Mouse (Mus musculus) splenic B cell, adult 2 months (primary cell): Measurements from ENCODE around the gene Ppp1r13l.

ENCODE experiments used
- DNase-seq: peaks from one replicate; pipeline ENCODE4 v3.0.0-alpha.2; 2011; ENCODE audit warnings: low read depth, low spot score
- H3K27me3 ChIP-seq: 2 replicates; pipeline ENCODE4 v1.6.1; 2012; ENCODE audit warnings: mild to moderate bottlenecking, low read length, moderate library complexity, mixed read lengths; ENCODE audit not compliant: control insufficient read depth, poor library complexity, insufficient read depth, severe bottlenecking
- H3K36me3 ChIP-seq: 2 replicates; pipeline ENCODE4 v1.6.1; 2012; ENCODE audit warnings: mild to moderate bottlenecking, low read length, moderate library complexity, mixed read lengths; ENCODE audit not compliant: control insufficient read depth, poor library complexity, insufficient read depth, severe bottlenecking

The Ppp1r13l gene

GRCm38 (mm10) chr7:19369823-19370425 lies 10.4 kb downstream of the Ppp1r13l start:
- peak; percentile 72 for DNase-seq
- Histone ChIP-seq H3K27me3 (no peaks in the 10 kb centered on the region), H3K36me3 (no peaks in the 10 kb centered on the region)

GRCm38 (mm10) chr7:19373367-19373766 lies 13.8 kb downstream of the Ppp1r13l start:
- Histone ChIP-seq H3K27me3 (no peaks in the 10 kb centered on the region), H3K36me3 (no peaks in the 10 kb centered on the region)
- no peak for DNase-seq

GRCm38 (mm10) chr7:19375368-19375767 lies 15.8 kb downstream of the Ppp1r13l start:
- H3K27me3 ChIP-seq: no peaks in the 10 kb centered on the region
- no peak for DNase-seq
- H3K36me3 ChIP-seq: no peaks in the 10 kb centered on the region

GRCm38 (mm10) chr7:19376019-19376418 lies 16.5 kb downstream of the Ppp1r13l start:
- no peak for DNase-seq
- Histone ChIP-seq H3K36me3 (no peaks in the 10 kb centered on the region), H3K27me3 (no peaks in the 10 kb centered on the region)

GRCm38 (mm10) chr7:19378049-19378448 lies 18.5 kb downstream of the Ppp1r13l start:
- no peak for DNase-seq
- no peaks in the 10 kb centered on the region for H3K27me3 ChIP-seq
- no peaks in the 10 kb centered on the region for H3K36me3 ChIP-seq

- no peaks in the 10 kb centered on the region for H3K27me3 ChIP-seq
- DNase-seq: peak; percentile 99
- 0 out of 2 replicates have a peak, but pooled peaks cover 2% of the 10 kb centered on the region for H3K36me3 ChIP-seq
Observed at GRCm38 (mm10) chr7:19381377-19382165, 22.0 kb downstream of the Ppp1r13l start, which contains the start of gene Ercc2. Gene Ercc2 (plus strand): TSS chr7:19382010.

GRCm38 (mm10) chr7:19382166-19382541 lies 22.6 kb downstream of the Ppp1r13l start:
- DNase-seq: no peak
- no peaks in the 10 kb centered on the region for H3K27me3 ChIP-seq
- peaks cover 4% of the 10 kb centered on the region; the same call in 1 of the 2 replicates for H3K36me3 ChIP-seq

GRCm38 (mm10) chr7:19383708-19384107 lies 24.2 kb downstream of the Ppp1r13l start:
- H3K27me3 ChIP-seq: no peaks in the 10 kb centered on the region
- no peak for DNase-seq

GRCm38 (mm10) chr7:19388699-19389413 lies 29.3 kb downstream of the Ppp1r13l start:
- H3K27me3 ChIP-seq: no peaks in the 10 kb centered on the region
- DNase-seq: no peak
- H3K36me3 ChIP-seq: peaks cover 9% of the 10 kb centered on the region

More at GRCm38 (mm10) chr7:19383708-19384107, 24.2 kb downstream of the Ppp1r13l start:
- H3K36me3 ChIP-seq: peaks cover 7% of the 10 kb centered on the region; the same call in 1 of the 2 replicates

- no peak for DNase-seq
- no peaks in the 10 kb centered on the region for H3K27me3 ChIP-seq
- peaks cover 7% of the 10 kb centered on the region for H3K36me3 ChIP-seq
Observed at GRCm38 (mm10) chr7:19394484-19394883, 34.9 kb downstream of the Ppp1r13l start.

- peak; percentile 58 for DNase-seq
- Histone ChIP-seq H3K27me3 (no peaks in the 10 kb centered on the region; the same call in 1 of the 2 replicates), H3K36me3 (no peaks in the 10 kb centered on the region)
Observed at GRCm38 (mm10) chr7:19399496-19400280, 40.1 kb downstream of the Ppp1r13l start.

GRCm38 (mm10) chr7:19400946-19401345 lies 41.4 kb downstream of the Ppp1r13l start:
- peak; percentile 23 for DNase-seq
- H3K36me3 ChIP-seq: no peaks in the 10 kb centered on the region
- H3K27me3 ChIP-seq: no peaks in the 10 kb centered on the region; the same call in 1 of the 2 replicates

- DNase-seq: no peak
- H3K27me3 ChIP-seq: no peaks in the 10 kb centered on the region; the same call in 1 of the 2 replicates
- H3K36me3 ChIP-seq: no peaks in the 10 kb centered on the region
Observed at GRCm38 (mm10) chr7:19402535-19403112, 43.1 kb downstream of the Ppp1r13l start.

GRCm38 (mm10) chr7:19403731-19404296 lies 44.3 kb downstream of the Ppp1r13l start, which contains the start of gene Klc3:
Gene Klc3 (minus strand): TSS chr7:19404104.
- Histone ChIP-seq H3K27me3 (no peaks in the 10 kb centered on the region; the same call in 1 of the 2 replicates), H3K36me3 (no peaks in the 10 kb centered on the region)
- DNase-seq: peak; percentile 86
